Mouse (Mus musculus): Measurements from ENCODE around the gene Grk5.

DNA sequence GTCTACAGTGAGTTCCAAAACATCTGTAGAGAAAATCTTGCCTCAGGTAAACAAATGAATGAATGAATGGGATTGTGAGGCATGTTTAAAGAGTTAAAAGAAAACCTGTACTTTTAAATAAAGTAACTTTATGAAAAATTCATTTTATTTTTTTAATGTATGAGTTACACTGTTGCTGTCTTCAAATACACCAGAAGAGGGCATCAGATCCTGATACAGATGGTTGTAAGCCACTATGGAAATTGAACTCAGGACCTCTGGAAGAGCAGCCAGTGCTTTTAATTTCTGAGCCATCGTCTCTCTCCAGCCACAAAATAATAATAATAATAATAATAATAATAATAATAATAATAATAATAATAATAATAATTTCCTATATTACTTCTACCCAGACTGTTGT is 19.1 kb upstream of the Grk5 start:
- TF ChIP-seq CTCF (IDR thresholded peaks at IDR 0.05; ENCODE audit: control insufficient read depth, insufficient read depth, low read length) (no peak), POLR2A (IDR thresholded peaks at IDR 0.05; ENCODE audit: borderline replicate concordance, control insufficient read depth, low read depth, low read length) (no peak)
